Mouse (Mus musculus): ENCODE measurements around the gene Gm34653.
"Not testable (repeated sequence)": the region's sequence is repeated elsewhere in the genome, so short reads cannot be mapped to it uniquely, and the experiment has no call there.

- TF ChIP-seq CTCF (IDR thresholded peaks at IDR 0.05; ENCODE audit: control insufficient read depth, insufficient read depth, insufficient replicate concordance, low read depth, low read length); POLR2A (IDR thresholded peaks at IDR 0.05; ENCODE audit: control insufficient read depth, low read depth, low read length): not testable (repeated sequence)
These were observed 7.3 kb downstream of the Gm34653 start for GRCm38 (mm10) chr2:34840143-34840542.

All from testis, adult 2 months (tissue).